Mouse (Mus musculus) T-helper 17 cell (primary cell): ENCODE measurements around the gene Idua.

Source experiments
- in situ Hi-C, 2 experiments: fragments of 300-600 bp; cut with MboI, MseI; formaldehyde crosslinking; loops; 1 replicate in 1 of 2; 2 replicates in 1 of 2; pipeline ENCODE4 v1.15.1; 2025; ENCODE audit warnings: high pct_unique_total_duplicates in 2 of 2

Idua gene

DNA sequence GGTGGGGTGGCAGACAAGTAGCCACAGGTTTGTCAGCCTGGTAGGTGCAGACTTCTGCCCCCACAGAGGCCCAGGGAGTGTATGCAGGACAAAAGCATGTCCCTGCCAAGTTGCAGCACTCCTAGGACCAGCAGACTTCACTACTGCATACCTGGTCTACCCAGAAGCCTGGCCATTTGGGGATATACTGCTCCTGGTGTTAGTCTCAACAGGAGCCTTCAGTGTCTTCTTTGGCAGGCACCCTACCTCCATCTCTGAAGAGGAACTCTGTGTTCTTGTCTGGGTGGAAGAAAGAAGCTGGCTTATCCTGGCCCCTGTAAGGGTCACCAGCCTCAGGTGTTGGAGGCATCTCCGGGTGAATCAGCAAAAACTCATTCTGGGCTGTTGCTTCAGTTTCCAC, 55.8 kb downstream of the Idua start:
- in situ Hi-C loops, result no loop called here

DNA sequence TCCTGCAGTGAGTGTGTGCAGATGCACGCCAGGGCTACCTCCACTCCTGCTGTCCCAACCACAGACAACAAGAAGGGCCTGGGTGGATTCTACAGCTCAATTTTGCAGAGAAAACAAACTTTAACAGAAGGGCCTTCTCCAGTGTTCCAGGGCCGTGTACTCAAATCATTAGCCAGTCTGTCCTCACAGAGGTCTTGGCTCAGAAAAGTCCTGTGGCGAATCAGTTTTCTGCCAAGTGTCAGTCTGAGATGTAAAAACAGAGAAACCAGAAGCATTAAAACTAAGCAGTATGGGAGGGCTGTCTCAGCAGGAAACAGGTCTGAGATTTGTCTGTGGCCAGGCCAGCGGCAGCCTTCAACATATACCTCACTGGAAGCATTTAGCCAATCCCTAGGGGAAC, 57.9 kb downstream of the Idua start:
- in situ Hi-C loops, result no loop called here

DNA sequence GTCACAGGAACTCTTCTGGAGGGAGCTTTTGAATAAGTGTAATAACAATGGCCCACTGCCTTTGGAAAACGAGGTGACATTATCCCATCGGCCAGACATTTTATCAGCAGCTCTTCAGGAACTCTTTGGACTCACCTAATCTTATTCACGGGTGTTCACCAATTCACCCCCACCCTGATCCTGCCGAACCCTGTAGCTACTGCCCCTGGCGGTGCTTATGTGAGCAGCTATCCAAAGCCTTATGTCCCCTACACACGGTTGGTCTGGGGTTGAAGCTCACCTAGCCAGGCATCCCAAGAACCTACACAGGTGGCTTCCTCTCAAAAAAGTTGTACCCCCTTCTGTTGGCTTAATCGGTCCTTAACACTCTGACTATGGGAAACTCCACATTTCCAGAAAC, 59.6 kb downstream of the Idua start:
- in situ Hi-C loops, result no loop called here

GRCm38 (mm10) chr5:108724006-108724405, 63.9 kb downstream of the Idua start:
- in situ Hi-C loops, result no loop called here

DNA sequence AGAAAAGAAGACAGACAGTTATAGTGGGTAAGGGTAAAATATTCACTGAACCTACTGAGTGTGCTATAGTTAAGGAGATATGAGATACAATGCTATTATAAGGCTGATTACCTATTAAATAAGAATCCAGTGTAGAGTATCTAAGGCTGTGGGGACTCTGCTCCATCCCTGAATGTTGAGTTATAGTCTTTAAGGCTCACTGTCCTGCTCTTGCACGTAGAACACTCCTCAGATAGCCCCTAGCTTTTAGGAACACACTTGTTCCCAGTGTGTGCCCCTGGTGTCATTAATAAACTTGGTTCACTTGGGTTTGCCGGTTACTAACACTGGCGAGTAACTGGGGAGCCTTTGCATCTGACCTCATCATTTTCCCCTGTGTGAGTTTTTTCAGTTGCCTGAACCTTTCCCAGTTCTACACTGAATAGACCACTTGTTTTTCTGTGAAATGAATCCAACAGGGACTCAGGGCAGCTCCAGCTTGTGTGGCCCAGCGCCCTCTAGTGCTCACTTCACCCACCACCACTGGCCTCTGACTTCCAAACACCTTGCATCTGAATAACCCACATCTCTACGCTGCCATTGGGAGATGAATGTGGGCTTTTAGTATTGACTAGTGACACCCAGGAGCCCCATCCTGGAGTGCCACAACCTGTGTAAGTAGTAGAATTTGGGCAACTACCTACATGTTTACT, 66.6 kb downstream of the Idua start:
- in situ Hi-C loops, result no loop called here

DNA sequence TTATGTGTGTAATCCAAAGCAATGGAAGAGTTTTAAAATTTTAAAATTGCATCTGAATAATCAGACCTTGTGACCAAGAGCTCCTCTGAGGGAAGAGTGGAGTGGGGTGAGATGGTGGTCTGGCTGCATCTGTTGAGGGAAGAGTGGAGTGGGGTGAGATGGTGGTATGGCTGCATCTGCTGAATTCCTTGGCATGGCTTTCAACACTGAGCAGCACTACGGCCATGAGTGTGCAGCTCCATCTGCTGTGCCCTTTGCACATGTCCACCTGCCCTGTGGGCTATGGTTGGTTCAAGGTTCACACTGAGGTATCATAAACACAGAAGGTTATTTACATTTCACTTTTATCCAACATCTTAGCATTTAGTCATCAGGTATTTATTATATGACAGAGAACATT, 67.3 kb downstream of the Idua start:
- in situ Hi-C loops, result no loop called here
